Mouse (Mus musculus): ENCODE results near the gene Tnpo2.

Tnpo2 gene

GRCm38 (mm10) chr8:85036718-85037365 is at the start of gene Tnpo2:
Gene Tnpo2 (plus strand): TSS chr8:85036915.
- peak; percentile 91 to 94 for DNase-seq

- no peak for DNase-seq
These were observed 49.3 kb upstream of the Tnpo2 start for GRCm38 (mm10) chr8:84987388-84987787.

GRCm38 (mm10) chr8:84987903-84988302 is 48.8 kb upstream of the Tnpo2 start:
- DNase-seq = no peak

- peak in 1 of 2 experiments; percentile 27 for DNase-seq
These were observed 47.4 kb upstream of the Tnpo2 start for GRCm38 (mm10) chr8:84989311-84989731.

- DNase-seq = peak; percentile 90 to 92
These were observed 46.9 kb upstream of the Tnpo2 start for GRCm38 (mm10) chr8:84989810-84990209.

GRCm38 (mm10) chr8:84990349-84990748 is 46.4 kb upstream of the Tnpo2 start, which contains the start of gene Hook2:
Gene Hook2 (plus strand): TSS chr8:84990603.
- peak; percentile 95 to 98 for DNase-seq

- DNase-seq = no peak
These were observed 45.9 kb upstream of the Tnpo2 start for GRCm38 (mm10) chr8:84990836-84991235.

- no peak for DNase-seq
These were observed 42.3 kb upstream of the Tnpo2 start for GRCm38 (mm10) chr8:84994375-84994774.

- DNase-seq = no peak
These were observed 41.0 kb upstream of the Tnpo2 start for GRCm38 (mm10) chr8:84995680-84996079.

- no peak for DNase-seq
These were observed 39.7 kb upstream of the Tnpo2 start for GRCm38 (mm10) chr8:84996978-84997377.

- DNase-seq = peak; percentile 97
These were observed 38.9 kb upstream of the Tnpo2 start for GRCm38 (mm10) chr8:84997649-84998295.

- no peak for DNase-seq
These were observed 29.0 kb upstream of the Tnpo2 start for GRCm38 (mm10) chr8:85007686-85008085.

- no peak for DNase-seq
These were observed 25.5 kb upstream of the Tnpo2 start for GRCm38 (mm10) chr8:85011242-85011641.

GRCm38 (mm10) chr8:85013230-85013840 is 23.4 kb upstream of the Tnpo2 start:
- DNase-seq = peak; percentile 69 to 70

GRCm38 (mm10) chr8:85014431-85014830 is 22.3 kb upstream of the Tnpo2 start, which contains the start of gene Best2:
Gene Best2 (minus strand): TSS chr8:85014531.
- no peak for DNase-seq

GRCm38 (mm10) chr8:85016724-85017123 is 20.0 kb upstream of the Tnpo2 start:
- DNase-seq = no peak

GRCm38 (mm10) chr8:85017209-85017608 is 19.5 kb upstream of the Tnpo2 start:
- DNase-seq = no peak

GRCm38 (mm10) chr8:85021514-85022055 is 15.1 kb upstream of the Tnpo2 start:
- no peak for DNase-seq

GRCm38 (mm10) chr8:85023846-85024245 is 12.9 kb upstream of the Tnpo2 start:
- no peak for DNase-seq

- DNase-seq = peak; percentile 79 to 82
These were observed 11.4 kb upstream of the Tnpo2 start, which contains the start of gene Asna1 for GRCm38 (mm10) chr8:85025098-85025932. Gene Asna1 (minus strand): TSS chr8:85025281.

- DNase-seq = peak; percentile 97 to 98
These were observed 9.8 kb upstream of the Tnpo2 start, which contains the start of gene Trir for GRCm38 (mm10) chr8:85026670-85027515. Gene Trir (plus strand): TSS chr8:85026823.

- no peak for DNase-seq
These were observed 9.2 kb upstream of the Tnpo2 start for GRCm38 (mm10) chr8:85027516-85027855.

Data from cerebellum, postnatal 36 days (tissue).